Mouse (Mus musculus) ES-E14 (cell line): Measurements from ENCODE around the gene Igtp.

ENCODE experiments used
- CHD2 ChIP-seq: IDR thresholded peaks from 2 replicates; pipeline ENCODE4 v1.6.1; 2014; ENCODE audit warnings: mild to moderate bottlenecking, low read depth, low read length, inconsistent platforms
- HCFC1 ChIP-seq: IDR thresholded peaks from 2 replicates; pipeline ENCODE4 v1.6.1; 2012; ENCODE audit warnings: low read length, inconsistent platforms, borderline replicate concordance; ENCODE audit not compliant: insufficient read depth
- MAFK ChIP-seq: IDR thresholded peaks from 2 replicates; pipeline ENCODE4 v1.6.1; 2014; ENCODE audit warnings: mild to moderate bottlenecking, low read depth, low read length, inconsistent platforms; ENCODE audit not compliant: insufficient read depth
- ZC3H11A ChIP-seq: IDR thresholded peaks from 2 replicates; pipeline ENCODE4 v1.6.1; 2012; ENCODE audit warnings: low read depth, mild to moderate bottlenecking, inconsistent platforms, low read length, borderline replicate concordance
- ZNF384 ChIP-seq: IDR thresholded peaks from 2 replicates; pipeline ENCODE4 v1.6.1; 2012; ENCODE audit warnings: low read depth, low read length, inconsistent platforms

GRCm38 (mm10) chr11:58155458-58155857, 43.9 kb upstream of the Igtp start:
- no peak for TF ChIP-seq CHD2
- TF ChIP-seq ZNF384: no peak
- no peak for TF ChIP-seq HCFC1
- TF ChIP-seq MAFK: no peak
- TF ChIP-seq ZC3H11A: no peak
